Mouse (Mus musculus) CH12.LX (cell line): ENCODE results near the gene Pnmal1. TPM values are rescaled to one million over a fixed set of nuclear protein-coding genes. Genes with fewer than 3 reads are reported as not detected.

Source experiments
- DNase-seq: peaks from one replicate; pipeline ENCODE4 v3.0.0-alpha.2; 2013; ENCODE audit errors: extremely low read depth
- H3K27ac ChIP-seq: 2 replicates; pipeline ENCODE4 v1.5.1; 2012; ENCODE audit warnings: low read depth, mild to moderate bottlenecking, control low read depth, moderate library complexity; ENCODE audit not compliant: insufficient read depth
- H3K27me3 ChIP-seq: replicated peaks from 2 replicates; pipeline ENCODE3; 2012; ENCODE audit warnings: inconsistent platforms
- H3K36me3 ChIP-seq, 2 experiments: replicated peaks in 1 of 2; 2 replicates each; pipeline versions ENCODE3 to v1.6.1; 2012; ENCODE audit warnings: inconsistent platforms in 1 of 2, low read length in 1 of 2, mild to moderate bottlenecking in 1 of 2, mixed read lengths in 1 of 2, moderate library complexity in 1 of 2; ENCODE audit not compliant: control insufficient read depth in 1 of 2, insufficient read depth in 1 of 2
- H3K4me1 ChIP-seq, 2 experiments: 2 replicates each; pipeline ENCODE4 v1.6.1; 2012; ENCODE audit warnings: inconsistent platforms in 1 of 2, moderate library complexity in 1 of 2; ENCODE audit not compliant: insufficient read depth in 2 of 2, control insufficient read depth in 1 of 2
- H3K4me2 ChIP-seq: 2 replicates; pipeline ENCODE4 v1.6.1; 2012; ENCODE audit warnings: low read depth, mild to moderate bottlenecking, control low read depth; ENCODE audit not compliant: poor library complexity, insufficient read depth, severe bottlenecking
- H3K4me3 ChIP-seq, 3 experiments: fragments of 150-350 bp in 1 of 3; sonication (generic) in 1 of 3; replicated peaks in 1 of 3; 2 replicates each; pipeline versions ENCODE3 to v1.5.1; 2011 to 2012; ENCODE audit warnings: low read depth in 2 of 3, low read length in 2 of 3, mild to moderate bottlenecking in 2 of 3, moderate library complexity in 2 of 3, control low read depth in 1 of 3, improper control_type of control experiment in 1 of 3, inconsistent platforms in 1 of 3, mixed read lengths in 1 of 3; ENCODE audit not compliant: poor library complexity in 1 of 3
- H3K79me2 ChIP-seq: replicated peaks from 2 replicates; pipeline ENCODE4 v1.6.1; 2012; ENCODE audit warnings: mild to moderate bottlenecking, moderate library complexity; ENCODE audit not compliant: control insufficient read depth, poor library complexity, insufficient read depth, severe bottlenecking; ENCODE audit errors: extremely low read depth
- H3K9ac ChIP-seq: 2 replicates; pipeline ENCODE4 v1.6.1; 2012; ENCODE audit warnings: low read depth, mild to moderate bottlenecking, control low read depth, moderate library complexity; ENCODE audit not compliant: insufficient read depth
- H3K9me3 ChIP-seq: replicated peaks from 2 replicates; pipeline ENCODE3; 2012; ENCODE audit warnings: low read length, inconsistent platforms, mixed read lengths
- CHD1 ChIP-seq: IDR thresholded peaks from 2 replicates; pipeline ENCODE4 v1.6.1; 2012; ENCODE audit warnings: low read depth, low read length, improper control_type of control experiment, inconsistent platforms
- EP300 ChIP-seq: IDR thresholded peaks from 2 replicates; pipeline ENCODE4 v1.6.1; 2011; ENCODE audit warnings: low read length, improper control_type of control experiment
- HCFC1 ChIP-seq: IDR thresholded peaks from 2 replicates; pipeline ENCODE4 v1.6.1; 2012; ENCODE audit warnings: low read depth, mild to moderate bottlenecking, inconsistent platforms, low read length, improper control_type of control experiment
- JUND ChIP-seq: conservative IDR thresholded peaks from 2 replicates; pipeline ENCODE4 v1.6.1; 2011; ENCODE audit warnings: low read depth, low read length, improper control_type of control experiment
- MAFK ChIP-seq: IDR thresholded peaks from 2 replicates; pipeline ENCODE4 v1.6.1; 2011; ENCODE audit warnings: low read length, improper control_type of control experiment; ENCODE audit not compliant: insufficient replicate concordance
- MEF2A ChIP-seq: IDR thresholded peaks from 2 replicates; pipeline ENCODE4 v1.6.1; 2014; ENCODE audit warnings: low read depth, mild to moderate bottlenecking, inconsistent platforms, low read length, improper control_type of control experiment, borderline replicate concordance
- MXI1 ChIP-seq: IDR thresholded peaks from 2 replicates; pipeline ENCODE4 v1.6.1; 2011; ENCODE audit warnings: mild to moderate bottlenecking, low read depth, low read length, improper control_type of control experiment
- MYC ChIP-seq: IDR thresholded peaks from 2 replicates; pipeline ENCODE4 v1.6.1; 2011; ENCODE audit warnings: low read depth, mild to moderate bottlenecking, improper control_type of control experiment, low read length
- NELFE ChIP-seq: IDR thresholded peaks from 2 replicates; pipeline ENCODE4 v1.6.1; 2011; ENCODE audit warnings: low read depth, low read length, improper control_type of control experiment
- NRF1 ChIP-seq: IDR thresholded peaks from 2 replicates; pipeline ENCODE4 v1.6.1; 2014; ENCODE audit warnings: low read depth, mild to moderate bottlenecking, inconsistent platforms, low read length, improper control_type of control experiment, moderate library complexity
- POLR2A ChIP-seq: IDR thresholded peaks from 2 replicates; pipeline ENCODE4 v1.6.1; 2011; ENCODE audit warnings: low read depth, mild to moderate bottlenecking, improper control_type of control experiment, low read length
- POLR2AphosphoS2 ChIP-seq: IDR thresholded peaks from 2 replicates; pipeline ENCODE4 v1.6.1; 2011; ENCODE audit warnings: low read depth, low read length, improper control_type of control experiment
- RAD21 ChIP-seq: IDR thresholded peaks from 2 replicates; pipeline ENCODE4 v1.6.1; 2011; ENCODE audit warnings: low read depth, mild to moderate bottlenecking, low read length, improper control_type of control experiment, moderate library complexity
- SMC3 ChIP-seq: IDR thresholded peaks from 2 replicates; pipeline ENCODE4 v1.6.1; 2011; ENCODE audit warnings: low read depth, low read length, improper control_type of control experiment
- TCF12 ChIP-seq: IDR thresholded peaks from 2 replicates; pipeline ENCODE4 v1.6.1; 2014; ENCODE audit warnings: low read depth, mild to moderate bottlenecking, inconsistent platforms, low read length, improper control_type of control experiment
- ZC3H11A ChIP-seq: IDR thresholded peaks from 2 replicates; pipeline ENCODE4 v1.6.1; 2012; ENCODE audit warnings: low read depth, mild to moderate bottlenecking, inconsistent platforms, low read length, improper control_type of control experiment
- ZMIZ1 ChIP-seq: IDR thresholded peaks from 2 replicates; pipeline ENCODE4 v1.6.1; 2012; ENCODE audit warnings: low read depth, mild to moderate bottlenecking, inconsistent platforms, low read length, improper control_type of control experiment
- dilution Hi-C: fragments of 300-500 bp; cut with MboI; formaldehyde crosslinking; loops from 2 replicates; pipeline ENCODE4 v1.14.3; 2020; ENCODE audit warnings: low sequenced_read_pairs; ENCODE audit not compliant: extremely low pct_unique_long_range_greater_than_20kb, extremely low pct_ligation_motif_present
- in situ Hi-C: fragments of 300-500 bp; cut with MboI; formaldehyde crosslinking; loops from 3 replicates; pipeline ENCODE4 v1.14.3; 2019; ENCODE audit warnings: low sequenced_read_pairs, low pct_ligation_motif_present, low pct_unique_long_range_greater_than_20kb, mixed read lengths
- polyA plus RNA-seq: library from polyadenylated mRNA; unstranded; fragments of >175 nt; gene quantifications from 2 replicates; pipeline ENCODE4 v1.2.1, GENCODE M21; 2012; ENCODE audit warnings: low read depth; ENCODE audit not compliant: insufficient read length
- total RNA-seq, 2 experiments: library from RNA; depleted of rRNA; stranded (reverse); fragments of 300-350 nt in 1 of 2; fragments of >200 nt in 1 of 2; gene quantifications; 2 replicates each; pipeline ENCODE4 v1.2.3; 2012 to 2014

Gene Pnmal1
- total and polyA plus RNA-seq, 3 experiments = 0.07 to 0.13 TPM; not detected in 1

- TF ChIP-seq POLR2AphosphoS2 (no peak), MAFK (no peak), MEF2A (no peak)
Measured at GRCm38 (mm10) chr7:17007300-17007699, 47.8 kb downstream of the Pnmal1 start (continued).

- Histone ChIP-seq H3K79me2 (no peaks in the 10 kb centered on the region; the same call in 1 of the 2 replicates), H3K36me3 (peaks cover 96 to 99% of the 10 kb centered on the region in 2 experiments), H3K4me3 (no peak overlapping the region), H3K9ac (no peak overlapping the region), H3K4me2 (no peak overlapping the region), H3K27ac (no peak overlapping the region), H3K27me3 (no peaks in the 10 kb centered on the region), H3K9me3 (no peaks in the 10 kb centered on the region), H3K4me1 (no peaks in the 10 kb centered on the region)
- DNase-seq = no peak
- in situ Hi-C loops = no loop called here
- dilution Hi-C loops = no loop called here
- no peak for TF ChIP-seq TCF12
- no peak for TF ChIP-seq CHD1
- TF ChIP-seq ZC3H11A = no peak
- TF ChIP-seq EP300 = no peak
- TF ChIP-seq ZMIZ1 = no peak
- TF ChIP-seq HCFC1 = no peak
- TF ChIP-seq MXI1 = no peak
- no peak for TF ChIP-seq JUND
- TF ChIP-seq MYC = no peak
- no peak for TF ChIP-seq NRF1
- no peak for TF ChIP-seq NELFE
- TF ChIP-seq RAD21 = no peak
- TF ChIP-seq SMC3 = no peak
Measured at GRCm38 (mm10) chr7:17009326-17010009, 50.0 kb downstream of the Pnmal1 start.

GRCm38 (mm10) chr7:17010010-17010347 is 50.5 kb downstream of the Pnmal1 start:
- Histone ChIP-seq H3K4me2 (no peak overlapping the region), H3K4me3 (no peak overlapping the region), H3K9ac (no peak overlapping the region), H3K79me2 (no peaks in the 10 kb centered on the region; the same call in 1 of the 2 replicates), H3K27ac (no peak overlapping the region), H3K36me3 (peaks cover 97 to 99% of the 10 kb centered on the region in 2 experiments), H3K27me3 (no peaks in the 10 kb centered on the region), H3K4me1 (no peaks in the 10 kb centered on the region), H3K9me3 (no peaks in the 10 kb centered on the region)
- in situ Hi-C loops (no loop called here), dilution Hi-C loops (no loop called here)
- no peak for DNase-seq
- no peak for TF ChIP-seq POLR2A
